Mouse (Mus musculus) neutrophil, adult 83 days (primary cell): ENCODE measurements around the gene Gm11568. TPM values are rescaled to one million over a fixed set of nuclear protein-coding genes. Genes with fewer than 3 reads are reported as not detected.

ENCODE experiments used
- total RNA-seq, 2 experiments: library from RNA; stranded (reverse); gene quantifications; one replicate each; pipeline ENCODE4 v1.2.4; 2023

The Gm11568 gene
- total RNA-seq = not detected

DNA sequence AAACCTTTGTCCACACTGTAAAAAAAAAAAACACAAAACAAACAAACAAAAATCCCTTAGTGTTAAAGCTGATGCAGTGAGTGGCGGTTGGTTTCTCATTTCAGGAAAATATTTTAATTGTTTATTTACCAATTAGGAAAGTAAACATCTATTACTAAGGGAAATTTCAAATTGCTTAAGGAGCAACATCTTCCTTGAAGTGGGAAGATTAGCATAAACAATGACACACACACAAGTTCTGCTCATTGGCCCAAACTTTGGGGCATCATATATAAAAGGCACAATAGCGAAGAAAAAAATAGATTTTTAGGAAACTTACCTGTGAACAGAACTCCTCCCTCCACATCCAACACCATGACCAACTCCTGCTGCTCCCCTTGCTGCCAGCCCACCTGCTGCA lies at the start of gene Gm11568:
TSS of gene Gm11568 (plus strand) at position 301 of the 400 bp plus-strand sequence.

GRCm38 (mm10) chr11:99809792-99810191 lies 47.9 kb upstream of the Gm11568 start, which contains the start of gene Krtap4-13:
Gene Krtap4-13, minus strand, starts transcription at chr11:99809892.

DNA sequence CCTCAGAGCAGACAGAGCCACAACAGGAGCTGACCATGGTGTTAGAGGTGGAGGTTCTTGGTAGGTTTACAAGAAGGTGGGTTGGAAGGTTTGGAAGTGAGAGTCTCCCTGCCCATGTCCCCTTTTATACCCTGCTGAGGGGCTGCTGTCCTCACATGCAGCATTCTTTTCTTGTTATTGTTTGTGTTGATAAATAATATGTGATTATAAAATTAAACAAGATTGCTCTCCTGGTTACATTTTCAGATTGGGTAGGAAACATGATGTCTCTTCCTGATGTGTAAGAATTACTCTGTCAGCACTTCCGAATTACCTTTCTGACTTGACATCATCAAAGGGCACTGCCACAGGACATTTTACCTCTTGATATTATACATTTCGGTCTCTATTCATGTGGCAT lies 42.2 kb upstream of the Gm11568 start, which contains the start of gene Gm11564:
TSS of gene Gm11564 (minus strand) at position 101 of the 400 bp plus-strand sequence.

DNA sequence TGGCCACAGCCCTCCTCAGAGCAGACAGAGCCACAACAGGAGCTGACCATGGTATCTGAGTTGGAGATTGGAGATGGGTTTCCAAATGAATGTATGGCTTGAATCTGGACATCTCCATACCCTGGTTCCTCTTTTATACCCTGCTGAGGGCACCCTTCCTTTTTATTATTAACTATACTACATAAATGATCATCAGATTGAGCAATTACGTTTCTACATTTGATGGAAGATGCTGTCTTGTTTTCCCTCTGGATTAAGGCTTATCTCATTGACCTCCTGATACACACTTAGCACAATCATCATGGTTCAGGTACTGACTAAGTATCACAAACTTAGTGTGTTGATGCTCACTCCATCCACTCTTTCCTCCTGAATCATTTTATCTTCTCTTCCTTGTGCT lies 19.8 kb upstream of the Gm11568 start, which contains the start of gene 2300003K06Rik:
TSS of gene 2300003K06Rik (minus strand) at position 101 of the 400 bp plus-strand sequence.

GRCm38 (mm10) chr11:99851508-99851907 lies 6.2 kb upstream of the Gm11568 start, which contains the start of gene Krtap4-16:
Gene Krtap4-16, minus strand, starts transcription at chr11:99851608.

DNA sequence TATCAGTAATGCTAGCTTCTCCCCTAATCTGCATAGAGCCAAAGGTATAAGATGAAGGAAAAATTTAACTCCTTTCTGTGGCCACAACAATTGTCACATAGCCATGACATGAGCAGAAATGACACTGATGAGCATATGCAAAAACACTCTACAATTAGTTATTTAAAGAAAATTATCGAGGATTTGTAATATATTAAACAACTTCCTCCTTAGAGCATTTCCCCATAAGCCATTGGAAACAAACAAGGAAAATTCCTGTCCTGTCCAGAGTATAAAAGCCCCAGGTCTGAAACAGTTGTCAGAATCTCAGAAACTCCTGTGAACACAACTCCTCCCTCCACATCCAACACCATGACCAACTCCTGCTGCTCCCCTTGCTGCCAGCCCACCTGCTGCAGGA lies 6.5 kb downstream of the Gm11568 start, which contains the start of gene Gm11559:
TSS of gene Gm11559 (plus strand) at position 301 of the 400 bp plus-strand sequence.

DNA sequence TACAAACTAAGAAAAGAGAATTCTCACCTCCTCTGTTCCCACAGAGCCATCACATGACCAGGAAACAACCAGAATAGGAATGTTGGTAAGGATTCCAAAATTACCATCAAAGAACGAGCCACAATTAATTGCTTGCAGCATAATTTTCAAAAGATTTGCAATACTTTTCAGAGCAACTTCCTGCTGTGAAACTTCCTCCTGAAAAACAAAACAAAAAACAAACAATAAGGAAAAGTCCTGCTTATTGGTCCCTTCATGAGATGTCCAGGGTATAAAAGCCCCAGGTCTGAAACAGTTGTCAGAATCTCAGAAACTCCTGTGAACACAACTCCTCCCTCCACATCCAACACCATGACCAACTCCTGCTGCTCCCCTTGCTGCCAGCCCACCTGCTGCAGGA lies 15.4 kb downstream of the Gm11568 start, which contains the start of gene Krtap9-1:
TSS of gene Krtap9-1 (plus strand) at position 301 of the 400 bp plus-strand sequence.

DNA sequence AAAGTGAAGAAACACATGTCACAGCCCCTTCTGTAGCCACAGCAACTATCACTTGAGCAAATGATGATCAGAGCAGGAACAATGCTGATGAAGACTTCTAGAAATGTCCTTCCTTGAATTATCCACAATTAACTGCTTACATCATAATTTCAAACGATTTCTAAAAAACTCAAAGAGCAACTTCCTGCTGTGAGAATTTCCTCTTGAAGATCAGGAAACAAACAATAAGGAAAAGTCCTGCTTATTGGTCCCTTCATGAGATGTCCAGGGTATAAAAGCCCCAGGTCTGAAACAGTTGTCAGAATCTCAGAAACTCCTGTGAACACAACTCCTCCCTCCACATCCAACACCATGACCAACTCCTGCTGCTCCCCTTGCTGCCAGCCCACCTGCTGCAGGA lies 21.2 kb downstream of the Gm11568 start, which contains the start of gene Gm11567:
TSS of gene Gm11567 (plus strand) at position 301 of the 400 bp plus-strand sequence.

GRCm38 (mm10) chr11:99907620-99908019 lies 49.9 kb downstream of the Gm11568 start, which contains the start of gene Krtap31-1:
Gene Krtap31-1, plus strand, starts transcription at chr11:99907920.

Other genes with a start within 250 kb of the Gm11568 start
- gene Gm11937, start 247.7 kb upstream of the Gm11568 start, total RNA-seq = not detected
- gene Krtap2-4, start 243.1 kb upstream of the Gm11568 start, total RNA-seq = not detected
- not detected for gene Gm11562, start 237.5 kb upstream of the Gm11568 start, total RNA-seq
- gene Krtap4-1, start 229.7 kb upstream of the Gm11568 start, total RNA-seq = not detected
- not detected for gene Krtap4-2, start 222.8 kb upstream of the Gm11568 start, total RNA-seq
- gene Krtap4-7, start 213.8 kb upstream of the Gm11568 start, total RNA-seq = not detected
- not detected for gene Gm11555, start 207.7 kb upstream of the Gm11568 start, total RNA-seq
- gene Gm11563, start 199.0 kb upstream of the Gm11568 start, total RNA-seq = not detected
- not detected for gene Krtap4-6, start 192.0 kb upstream of the Gm11568 start, total RNA-seq
- not detected for gene Gm14190, start 167.2 kb upstream of the Gm11568 start, total RNA-seq
- not detected for gene Gm14180, start 123.6 kb upstream of the Gm11568 start, total RNA-seq
- not detected for gene Gm11595, start 85.0 kb upstream of the Gm11568 start, total RNA-seq
- not detected for gene Krtap4-8, start 77.2 kb upstream of the Gm11568 start, total RNA-seq
- gene Krtap4-9, start 72.7 kb upstream of the Gm11568 start, total RNA-seq = not detected
- gene Gm11596, start 64.5 kb upstream of the Gm11568 start, total RNA-seq = not detected
- gene Gm11569, start 59.0 kb upstream of the Gm11568 start, total RNA-seq = not detected
- not detected for gene Gm11554, start 53.5 kb upstream of the Gm11568 start, total RNA-seq
- not detected for gene Krtap4-13, start 48.0 kb upstream of the Gm11568 start, total RNA-seq
- not detected for gene Gm11564, start 42.3 kb upstream of the Gm11568 start, total RNA-seq
- not detected for gene 2300003K06Rik, start 19.9 kb upstream of the Gm11568 start, total RNA-seq
- not detected for gene Krtap4-16, start 6.3 kb upstream of the Gm11568 start, total RNA-seq
- gene Gm11559, start 6.6 kb downstream of the Gm11568 start, total RNA-seq = not detected
- not detected for gene Krtap9-1, start 15.5 kb downstream of the Gm11568 start, total RNA-seq
- not detected for gene Gm11567, start 21.3 kb downstream of the Gm11568 start, total RNA-seq
- not detected for gene Krtap31-1, start 50.0 kb downstream of the Gm11568 start, total RNA-seq
- not detected for gene Gm11565, start 56.8 kb downstream of the Gm11568 start, total RNA-seq
- not detected for gene Krtap31-2, start 78.4 kb downstream of the Gm11568 start, total RNA-seq
- gene Krtap9-5, start 90.6 kb downstream of the Gm11568 start, total RNA-seq = not detected
- not detected for gene Krtap29-1, start 121.1 kb downstream of the Gm11568 start, total RNA-seq
- not detected for gene Krtap16-1, start 128.7 kb downstream of the Gm11568 start, total RNA-seq
- not detected for gene Krtap17-1, start 136.1 kb downstream of the Gm11568 start, total RNA-seq
- gene Krt33a, start 158.3 kb downstream of the Gm11568 start, total RNA-seq = not detected
- gene Krt33b, start 172.0 kb downstream of the Gm11568 start, total RNA-seq = not detected
- gene Krt34, start 183.6 kb downstream of the Gm11568 start, total RNA-seq = not detected
- gene Krt31, start 192.6 kb downstream of the Gm11568 start, total RNA-seq = not detected
- gene Krt32, start 230.3 kb downstream of the Gm11568 start, total RNA-seq = not detected
- gene Krt35, start 238.3 kb downstream of the Gm11568 start, total RNA-seq = not detected
- gene Krt36, start 247.7 kb downstream of the Gm11568 start, total RNA-seq = not detected